Mouse (Mus musculus) brown adipose tissue, adult 24 weeks (tissue): ENCODE results near the gene Gemin7. TPM values are rescaled to one million over a fixed set of nuclear protein-coding genes. Genes with fewer than 3 reads are reported as not detected.

Experiments used
- polyA plus RNA-seq: library from polyadenylated mRNA; stranded (reverse); fragments of >200 nt; gene quantifications from 2 replicates; pipeline ENCODE4 v1.2.4, GENCODE M21; 2012; ENCODE audit not compliant: missing spikeins, insufficient read depth, insufficient read length

The Gemin7 gene
- polyA plus RNA-seq, 1 experiment, result 47.4 TPM

Other genes starting within 250 kb of the Gemin7 start
- gene Ercc1, start 232.8 kb downstream of the Gemin7 start, polyA plus RNA-seq, result 32.6 and 38.4 TPM in 2 replicates
- gene Cd3eap, start 218.1 kb downstream of the Gemin7 start, polyA plus RNA-seq, result 3.3 and 5.5 TPM in 2 replicates
- gene Ppp1r13l, start 217.8 kb downstream of the Gemin7 start, polyA plus RNA-seq, result 1.7 and 4.1 TPM in 2 replicates
- gene Ercc2, start 195.6 kb downstream of the Gemin7 start, polyA plus RNA-seq, result 4.4 and 6.4 TPM in 2 replicates
- not detected in 2 replicates for gene Klc3, start 173.5 kb downstream of the Gemin7 start, polyA plus RNA-seq
- 328 and 404 TPM in 2 replicates for gene Ckm, start 172.8 kb downstream of the Gemin7 start, polyA plus RNA-seq
- gene Mark4, start 118.8 kb downstream of the Gemin7 start, polyA plus RNA-seq, result 9.8 and 10.9 TPM in 2 replicates
- gene Exoc3l2, start 114.3 kb downstream of the Gemin7 start, polyA plus RNA-seq, result 0.79 and 1.0 TPM in 2 replicates
- 3.4 and 4.0 TPM in 2 replicates for gene Bloc1s3, start 69.2 kb downstream of the Gemin7 start, polyA plus RNA-seq
- 39.3 and 49.9 TPM in 2 replicates for gene Trappc6a, start 69.2 kb downstream of the Gemin7 start, polyA plus RNA-seq
- not detected in 2 replicates for gene Nkpd1, start 59.8 kb downstream of the Gemin7 start, polyA plus RNA-seq
- 35.9 and 48.9 TPM in 2 replicates for gene Ppp1r37, start 14.5 kb downstream of the Gemin7 start, polyA plus RNA-seq
- gene Zfp296, start 308 bp downstream of the Gemin7 start, polyA plus RNA-seq, result 0.67 and 0.75 TPM in 2 replicates
- 9.6 and 17.9 TPM in 2 replicates for gene Clasrp, start 26.9 kb upstream of the Gemin7 start, polyA plus RNA-seq
- gene Relb, start 51.8 kb upstream of the Gemin7 start, polyA plus RNA-seq, result 7.1 and 10.5 TPM in 2 replicates
- 72.2 and 77.2 TPM in 2 replicates for gene Clptm1, start 87.4 kb upstream of the Gemin7 start, polyA plus RNA-seq
- gene Apoc2, start 100.3 kb upstream of the Gemin7 start, polyA plus RNA-seq, result 1.7 TPM in 1 of 2 replicates, not detected in the other
- not detected in 2 replicates for gene Gm44805, start 103.8 kb upstream of the Gemin7 start, polyA plus RNA-seq
- not detected in 2 replicates for gene Apoc4, start 103.9 kb upstream of the Gemin7 start, polyA plus RNA-seq
- 1,406 and 1,867 TPM in 2 replicates for gene Apoc1, start 115.1 kb upstream of the Gemin7 start, polyA plus RNA-seq
- 777 and 1,675 TPM in 2 replicates for gene Apoe, start 121.6 kb upstream of the Gemin7 start, polyA plus RNA-seq
- 64.2 and 86.3 TPM in 2 replicates for gene Tomm40, start 137.8 kb upstream of the Gemin7 start, polyA plus RNA-seq
- gene Nectin2, start 172.9 kb upstream of the Gemin7 start, polyA plus RNA-seq, result 36.0 and 38.3 TPM in 2 replicates
- gene Bcam, start 193.4 kb upstream of the Gemin7 start, polyA plus RNA-seq, result 7.6 and 20.8 TPM in 2 replicates
- gene Cblc, start 219.2 kb upstream of the Gemin7 start, polyA plus RNA-seq, result 1.6 TPM in 1 of 2 replicates, not detected in the other
- gene Bcl3, start 245.2 kb upstream of the Gemin7 start, polyA plus RNA-seq, result 14.7 and 24.3 TPM in 2 replicates